Mouse (Mus musculus): ENCODE results near the gene Cox10. TPM values are rescaled to one million over a fixed set of nuclear protein-coding genes. Genes with fewer than 3 reads are reported as not detected.

Gene Cox10
- polyA plus RNA-seq, 1 experiment from 2014 or later: 25.2 TPM

- Histone ChIP-seq H3K4me3 (ENCODE audit: low read depth, low read length) (no peak overlapping the region), H3K9ac (ENCODE audit: low read depth, low read length) (no peak overlapping the region), H3K36me3 (ENCODE audit: control insufficient read depth, insufficient read depth, low read length) (no peaks in the 10 kb centered on the region), H3K4me2 (replicated peaks; ENCODE audit: low read depth, low read length) (no peak overlapping the region), H3K4me1 (replicated peaks; ENCODE audit: control insufficient read depth, insufficient read depth, low read length) (no peaks in the 10 kb centered on the region), H3K27me3 (ENCODE audit: control insufficient read depth, insufficient read depth, low read length) (no peaks in the 10 kb centered on the region), H3K27ac (ENCODE audit: low read depth, low read length) (no peak overlapping the region), H3K9me3 (ENCODE audit: control insufficient read depth, low read length) (no peaks in the 10 kb centered on the region)
- no peak for DNase-seq (ENCODE audit: low spot score)
- WGBS: 45% methylated on average over 1 of the region's 1 CpGs
- no peak for ATAC-seq (ENCODE audit: low FRiP score)
Measured at GRCm38 (mm10) chr11:64039600-64039999, 39.7 kb downstream of the Cox10 start.

GRCm38 (mm10) chr11:64037471-64038125 lies 41.7 kb downstream of the Cox10 start:
- 64% methylated on average over 15 of the region's 15 CpGs for WGBS
- no peaks in the 10 kb centered on the region for H3K9me3 ChIP-seq (ENCODE audit: control insufficient read depth, low read length)
- H3K4me3 ChIP-seq (ENCODE audit: low read depth, low read length): no peak overlapping the region
- no peak overlapping the region for H3K27ac ChIP-seq (ENCODE audit: low read depth, low read length)
- no peak for DNase-seq (ENCODE audit: low spot score)
- no peak overlapping the region for H3K4me2 ChIP-seq (replicated peaks; ENCODE audit: low read depth, low read length)
- H3K9ac ChIP-seq (ENCODE audit: low read depth, low read length): no peak overlapping the region
- H3K36me3 ChIP-seq (ENCODE audit: control insufficient read depth, insufficient read depth, low read length): no peaks in the 10 kb centered on the region
- no peaks in the 10 kb centered on the region for H3K4me1 ChIP-seq (replicated peaks; ENCODE audit: control insufficient read depth, insufficient read depth, low read length)
- no peak for ATAC-seq (ENCODE audit: low FRiP score)
- H3K27me3 ChIP-seq (ENCODE audit: control insufficient read depth, insufficient read depth, low read length): no peaks in the 10 kb centered on the region

GRCm38 (mm10) chr11:64036306-64036705 lies 43.0 kb downstream of the Cox10 start:
- H3K9ac ChIP-seq (ENCODE audit: low read depth, low read length): no peak overlapping the region
- DNase-seq (ENCODE audit: low spot score) (no peak), ATAC-seq (ENCODE audit: low FRiP score) (no peak)
- no peaks in the 10 kb centered on the region for H3K27me3 ChIP-seq (ENCODE audit: control insufficient read depth, insufficient read depth, low read length)
- no peak overlapping the region for H3K4me3 ChIP-seq (ENCODE audit: low read depth, low read length)
- no peaks in the 10 kb centered on the region for H3K4me1 ChIP-seq (replicated peaks; ENCODE audit: control insufficient read depth, insufficient read depth, low read length)
- H3K9me3 ChIP-seq (ENCODE audit: control insufficient read depth, low read length): no peaks in the 10 kb centered on the region
- no peaks in the 10 kb centered on the region for H3K36me3 ChIP-seq (ENCODE audit: control insufficient read depth, insufficient read depth, low read length)
- H3K27ac ChIP-seq (ENCODE audit: low read depth, low read length): no peak overlapping the region
- WGBS: 93% methylated on average over 7 of the region's 7 CpGs
- no peak overlapping the region for H3K4me2 ChIP-seq (replicated peaks; ENCODE audit: low read depth, low read length)

GRCm38 (mm10) chr11:64035709-64036108 lies 43.6 kb downstream of the Cox10 start:
- H3K36me3 ChIP-seq (ENCODE audit: control insufficient read depth, insufficient read depth, low read length): no peaks in the 10 kb centered on the region
- no peak overlapping the region for H3K27ac ChIP-seq (ENCODE audit: low read depth, low read length)
- no peak for DNase-seq (ENCODE audit: low spot score)
- H3K4me1 ChIP-seq (replicated peaks; ENCODE audit: control insufficient read depth, insufficient read depth, low read length): no peaks in the 10 kb centered on the region
- H3K27me3 ChIP-seq (ENCODE audit: control insufficient read depth, insufficient read depth, low read length): no peaks in the 10 kb centered on the region
- 92% methylated on average over 4 of the region's 4 CpGs for WGBS
- no peaks in the 10 kb centered on the region for H3K9me3 ChIP-seq (ENCODE audit: control insufficient read depth, low read length)
- no peak for ATAC-seq (ENCODE audit: low FRiP score)
- no peak overlapping the region for H3K9ac ChIP-seq (ENCODE audit: low read depth, low read length)
- no peak overlapping the region for H3K4me3 ChIP-seq (ENCODE audit: low read depth, low read length)
- no peak overlapping the region for H3K4me2 ChIP-seq (replicated peaks; ENCODE audit: low read depth, low read length)

GRCm38 (mm10) chr11:64034686-64035085 lies 44.6 kb downstream of the Cox10 start:
- H3K9me3 ChIP-seq (ENCODE audit: control insufficient read depth, low read length): no peaks in the 10 kb centered on the region
- H3K4me3 ChIP-seq (ENCODE audit: low read depth, low read length): no peak overlapping the region
- ATAC-seq (ENCODE audit: low FRiP score) (no peak), DNase-seq (ENCODE audit: low spot score) (no peak)
- H3K4me2 ChIP-seq (replicated peaks; ENCODE audit: low read depth, low read length): no peak overlapping the region
- no peaks in the 10 kb centered on the region for H3K27me3 ChIP-seq (ENCODE audit: control insufficient read depth, insufficient read depth, low read length)
- no peak overlapping the region for H3K9ac ChIP-seq (ENCODE audit: low read depth, low read length)
- H3K36me3 ChIP-seq (ENCODE audit: control insufficient read depth, insufficient read depth, low read length): no peaks in the 10 kb centered on the region
- H3K27ac ChIP-seq (ENCODE audit: low read depth, low read length): no peak overlapping the region
- 82% methylated on average over 5 of the region's 5 CpGs for WGBS
- H3K4me1 ChIP-seq (replicated peaks; ENCODE audit: control insufficient read depth, insufficient read depth, low read length): no peaks in the 10 kb centered on the region

GRCm38 (mm10) chr11:64027423-64027822 lies 51.8 kb downstream of the Cox10 start:
- Histone ChIP-seq H3K4me3 (ENCODE audit: low read depth, low read length) (no peak overlapping the region), H3K36me3 (ENCODE audit: control insufficient read depth, insufficient read depth, low read length) (no peaks in the 10 kb centered on the region), H3K9me3 (ENCODE audit: control insufficient read depth, low read length) (no peaks in the 10 kb centered on the region), H3K9ac (ENCODE audit: low read depth, low read length) (no peak overlapping the region), H3K4me1 (replicated peaks; ENCODE audit: control insufficient read depth, insufficient read depth, low read length) (0 out of 2 replicates have a peak, but pooled peaks cover 9% of the 10 kb centered on the region), H3K27me3 (ENCODE audit: control insufficient read depth, insufficient read depth, low read length) (no peaks in the 10 kb centered on the region), H3K4me2 (replicated peaks; ENCODE audit: low read depth, low read length) (no peak overlapping the region), H3K27ac (ENCODE audit: low read depth, low read length) (no peak overlapping the region)
- ATAC-seq (ENCODE audit: low FRiP score) (no peak), DNase-seq (ENCODE audit: low spot score) (no peak)
- 82% methylated on average over 8 of the region's 8 CpGs for WGBS

- Histone ChIP-seq H3K4me3 (ENCODE audit: low read depth, low read length) (no peak overlapping the region), H3K27me3 (ENCODE audit: control insufficient read depth, insufficient read depth, low read length) (no peaks in the 10 kb centered on the region), H3K36me3 (ENCODE audit: control insufficient read depth, insufficient read depth, low read length) (no peaks in the 10 kb centered on the region), H3K9me3 (ENCODE audit: control insufficient read depth, low read length) (no peaks in the 10 kb centered on the region), H3K4me2 (replicated peaks; ENCODE audit: low read depth, low read length) (no peak overlapping the region), H3K9ac (ENCODE audit: low read depth, low read length) (no peak overlapping the region), H3K27ac (ENCODE audit: low read depth, low read length) (no peak overlapping the region), H3K4me1 (replicated peaks; ENCODE audit: control insufficient read depth, insufficient read depth, low read length) (0 out of 2 replicates have a peak, but pooled peaks cover 9% of the 10 kb centered on the region)
- no peak for DNase-seq (ENCODE audit: low spot score)
- ATAC-seq (ENCODE audit: low FRiP score): no peak
- 85% methylated on average over 4 of the region's 4 CpGs for WGBS
Measured at GRCm38 (mm10) chr11:64025843-64026242, 53.4 kb downstream of the Cox10 start.

GRCm38 (mm10) chr11:64024575-64024974 lies 54.7 kb downstream of the Cox10 start:
- Histone ChIP-seq H3K27ac (ENCODE audit: low read depth, low read length) (no peak overlapping the region), H3K27me3 (ENCODE audit: control insufficient read depth, insufficient read depth, low read length) (no peaks in the 10 kb centered on the region), H3K9ac (ENCODE audit: low read depth, low read length) (no peak overlapping the region), H3K4me3 (ENCODE audit: low read depth, low read length) (no peak overlapping the region), H3K4me1 (replicated peaks; ENCODE audit: control insufficient read depth, insufficient read depth, low read length) (0 out of 2 replicates have a peak, but pooled peaks cover 9% of the 10 kb centered on the region), H3K9me3 (ENCODE audit: control insufficient read depth, low read length) (no peaks in the 10 kb centered on the region), H3K36me3 (ENCODE audit: control insufficient read depth, insufficient read depth, low read length) (no peaks in the 10 kb centered on the region), H3K4me2 (replicated peaks; ENCODE audit: low read depth, low read length) (no peak overlapping the region)
- ATAC-seq (ENCODE audit: low FRiP score): no peak
- DNase-seq (ENCODE audit: low spot score): no peak
- WGBS: 60% methylated on average over 7 of the region's 7 CpGs

- WGBS: 34% methylated on average over 15 of the region's 15 CpGs
- H3K27ac ChIP-seq (ENCODE audit: low read depth, low read length): peak overlapping the region; percentile 59
- no peak overlapping the region for H3K4me3 ChIP-seq (ENCODE audit: low read depth, low read length)
- no peaks in the 10 kb centered on the region for H3K27me3 ChIP-seq (ENCODE audit: control insufficient read depth, insufficient read depth, low read length)
- H3K9ac ChIP-seq (ENCODE audit: low read depth, low read length): no peak overlapping the region; the same call in 1 of the 2 replicates
- no peaks in the 10 kb centered on the region for H3K9me3 ChIP-seq (ENCODE audit: control insufficient read depth, low read length)
- H3K36me3 ChIP-seq (ENCODE audit: control insufficient read depth, insufficient read depth, low read length): no peaks in the 10 kb centered on the region
- ATAC-seq (ENCODE audit: low FRiP score): peak; percentile 61; the same call in 1 of the 2 replicates
- H3K4me1 ChIP-seq (replicated peaks; ENCODE audit: control insufficient read depth, insufficient read depth, low read length): 0 out of 2 replicates have a peak, but pooled peaks cover 9% of the 10 kb centered on the region
- peak; percentile 38 for DNase-seq (ENCODE audit: low spot score)
- 0 out of 2 replicates have a peak overlapping the region, but pooled peaks have one; percentile 14 for H3K4me2 ChIP-seq (replicated peaks; ENCODE audit: low read depth, low read length)
Measured at GRCm38 (mm10) chr11:64023380-64023981, 55.8 kb downstream of the Cox10 start.
